Mouse (Mus musculus): ENCODE measurements at regions not wholly inside any gene's neighbourhood (a gene's known extent, or its start where the extent isn't known, plus 50 kb on each side); places are given as distances from the start of the nearest gene placed in this dataset.

DNA sequence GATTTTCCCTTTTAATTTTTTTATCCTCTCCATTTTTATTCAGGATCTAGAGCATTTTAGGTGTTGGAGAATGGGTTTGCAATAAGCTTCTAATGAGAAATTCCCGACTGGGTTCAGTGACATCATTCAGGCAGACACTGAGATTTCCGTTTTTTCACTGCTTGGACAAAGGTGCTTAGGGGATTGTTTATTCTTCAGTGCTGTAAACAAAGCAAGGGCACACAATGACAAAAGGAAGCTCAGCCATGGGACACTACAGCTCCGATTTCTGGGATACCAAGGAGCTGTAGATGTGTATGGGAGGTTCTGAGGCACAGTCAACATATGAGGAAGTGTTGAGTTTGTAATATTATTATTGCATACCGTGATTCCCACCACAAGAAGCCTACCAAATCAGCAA, 304.1 kb upstream of the Adgrl2 start:
- DNase-seq (ENCODE audit: extremely low spot score in 1 of 2, low spot score in 1 of 2): no peak

DNA sequence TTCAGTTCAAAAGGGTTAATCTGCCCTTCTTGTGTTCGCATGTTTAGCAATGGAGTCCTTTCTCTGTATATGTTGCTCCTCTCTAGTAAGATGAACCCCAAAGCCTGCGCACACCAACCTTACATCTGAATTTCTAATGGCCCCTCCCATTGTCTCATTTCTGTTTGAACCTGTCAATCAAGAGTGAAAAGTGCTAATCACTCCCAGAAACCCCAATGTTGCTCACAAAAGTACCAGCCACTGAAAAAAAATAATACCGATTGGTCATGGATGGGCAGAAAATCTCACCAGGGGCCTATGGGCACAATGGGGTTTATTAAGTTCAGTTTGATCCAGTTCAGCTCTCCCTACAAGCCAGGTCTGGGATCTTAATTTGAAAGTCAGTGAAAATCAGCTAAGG, 302.1 kb upstream of the Adgrl2 start:
- DNase-seq (ENCODE audit: extremely low spot score in 1 of 2, low spot score in 1 of 2): no peak

DNA sequence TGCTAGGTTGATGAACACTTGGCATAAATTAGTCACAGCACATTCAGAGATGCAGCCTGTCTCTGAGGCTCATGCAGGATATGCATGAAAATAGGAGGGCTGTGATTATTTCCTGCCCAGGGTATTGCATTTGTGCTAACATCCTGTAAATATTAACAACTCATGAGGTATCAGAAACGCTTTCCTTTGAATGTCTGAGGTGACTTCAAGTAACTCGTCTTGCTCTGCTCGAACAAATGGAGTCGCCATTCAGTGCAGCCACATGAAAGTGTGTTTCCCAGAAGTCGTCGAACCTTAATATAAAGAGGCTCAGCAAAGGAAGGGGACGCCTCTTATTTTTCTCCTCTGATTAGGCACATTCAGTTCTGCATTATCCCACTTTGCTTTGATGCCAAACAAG, 301.1 kb upstream of the Adgrl2 start:
- DNase-seq (ENCODE audit: extremely low spot score in 1 of 2, low spot score in 1 of 2): no peak

DNA sequence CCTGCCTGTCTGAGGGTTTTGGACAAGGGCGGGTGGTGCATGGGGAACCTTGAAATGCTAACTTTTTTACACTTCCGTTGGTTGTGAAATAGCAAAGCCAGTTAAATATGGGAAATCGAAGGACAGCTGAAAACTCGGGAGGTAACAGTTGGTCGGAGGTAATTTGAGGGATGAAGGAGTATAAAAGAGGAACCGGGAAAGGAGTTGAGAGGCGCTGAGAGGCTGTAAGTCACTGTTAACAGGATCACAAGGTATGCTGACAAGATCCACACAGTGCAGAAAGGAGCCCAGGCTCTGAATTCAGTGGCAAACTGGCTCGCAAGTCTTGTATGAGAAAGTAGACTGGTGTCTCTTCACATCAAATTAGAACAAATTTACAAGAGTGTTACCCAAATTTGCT, 299.9 kb upstream of the Adgrl2 start:
- DNase-seq (ENCODE audit: extremely low spot score in 1 of 2, low spot score in 1 of 2): no peak

DNA sequence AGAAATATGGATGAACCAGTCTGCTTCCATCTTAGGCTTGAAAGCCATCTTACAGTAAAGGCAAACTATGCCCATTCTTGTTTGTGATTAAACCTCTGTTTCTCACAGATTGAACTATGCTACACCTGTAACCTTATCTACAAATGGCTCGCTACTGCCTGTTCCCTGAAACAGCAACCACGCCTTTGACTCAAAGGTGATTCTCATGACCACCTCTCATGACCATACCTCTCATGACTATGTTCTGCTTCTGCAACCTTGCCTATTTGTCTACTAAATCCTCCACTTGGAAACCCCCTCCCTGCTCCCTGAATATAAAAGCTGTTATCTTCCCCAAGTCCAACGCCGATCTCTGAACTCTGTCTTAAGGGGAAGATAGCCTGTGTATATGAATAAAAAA, 296.7 kb upstream of the Adgrl2 start:
- no peak for DNase-seq (ENCODE audit: extremely low spot score in 1 of 2, low spot score in 1 of 2)

DNA sequence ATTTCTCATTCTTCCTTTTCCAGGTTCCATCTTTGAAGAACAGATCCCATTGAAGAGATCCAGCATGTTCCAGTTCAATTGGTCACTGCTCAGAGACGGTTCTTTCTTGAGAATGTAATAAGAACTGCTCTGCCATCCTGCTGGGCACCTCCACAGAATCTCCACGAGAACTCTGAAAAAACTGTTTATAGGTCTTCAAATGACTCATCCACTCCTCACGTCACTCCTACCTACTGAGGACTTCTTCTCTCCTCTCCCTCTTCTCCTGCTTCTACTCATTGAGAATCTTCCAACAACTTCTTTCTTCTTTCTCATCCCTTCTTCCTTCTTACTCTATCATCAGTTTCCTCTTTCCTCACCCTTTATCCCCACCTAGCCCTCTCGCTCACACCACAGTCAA, 294.6 kb upstream of the Adgrl2 start:
- no peak for DNase-seq (ENCODE audit: extremely low spot score in 1 of 2, low spot score in 1 of 2)

DNA sequence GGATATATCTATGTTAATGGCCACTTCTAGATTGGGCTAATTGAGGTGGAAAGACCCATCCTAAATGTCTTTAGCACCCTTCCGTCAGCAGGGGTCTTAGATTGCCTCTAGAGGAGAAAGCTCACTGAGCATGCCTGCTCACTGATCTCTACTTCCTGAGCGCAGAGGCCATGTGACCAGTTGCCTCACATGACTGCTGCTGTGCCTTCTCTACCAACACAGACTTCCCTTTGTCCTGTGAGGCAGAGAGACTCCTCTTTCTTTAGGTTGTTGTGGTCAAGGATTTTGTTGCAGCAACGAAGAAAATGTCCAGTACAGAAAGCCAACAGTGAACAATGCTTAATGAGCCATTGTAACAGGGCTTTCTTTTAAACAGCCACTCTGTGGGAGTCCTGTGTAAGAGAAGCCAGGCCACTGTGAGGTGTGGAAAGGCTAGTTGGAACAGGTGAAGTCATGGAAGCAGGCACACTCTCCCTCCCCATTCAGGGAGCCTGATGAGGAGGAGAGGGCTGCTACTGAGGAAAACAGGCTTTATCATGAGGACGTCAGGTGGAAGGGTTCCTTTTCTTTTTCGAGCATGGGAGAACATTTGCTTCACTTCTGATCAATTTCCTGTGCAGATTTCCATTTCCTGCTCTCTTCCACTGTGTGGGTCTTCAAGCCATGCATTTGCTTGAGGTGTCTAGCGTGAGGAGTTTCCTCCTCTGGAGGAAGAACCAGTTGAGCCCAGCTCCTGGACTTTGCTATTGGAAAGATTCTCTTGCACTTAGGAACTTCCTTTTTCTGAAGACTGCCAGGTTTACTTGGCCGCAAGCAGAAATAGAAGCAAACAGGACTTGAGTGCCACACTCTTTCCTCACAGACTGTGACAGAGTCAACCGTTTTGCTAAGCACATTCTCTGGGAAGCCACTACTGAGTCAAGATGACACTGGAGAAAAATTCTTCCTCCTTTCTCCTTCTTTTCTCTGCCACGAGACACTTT, 290.7 kb upstream of the Adgrl2 start:
- DNase-seq (ENCODE audit: extremely low spot score in 1 of 2, low spot score in 1 of 2): no peak

DNA sequence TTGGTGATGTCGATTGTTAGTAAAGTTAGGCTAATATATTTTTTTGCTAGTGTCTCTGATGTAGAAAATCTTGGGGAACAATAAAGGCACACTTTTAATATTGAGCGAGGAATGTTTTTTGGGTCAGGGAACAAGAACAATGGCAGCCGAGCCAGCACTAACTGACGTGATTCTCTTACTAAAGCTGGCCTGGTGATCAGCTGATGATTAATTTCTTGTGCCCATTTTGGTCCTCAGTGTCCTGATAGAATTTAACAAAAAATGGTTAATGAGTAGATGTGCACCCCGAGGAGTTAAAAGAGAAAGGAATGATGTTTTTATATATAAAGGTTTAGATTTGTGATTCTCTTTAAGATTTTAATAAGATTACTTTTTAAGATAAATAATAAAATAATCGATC, 289.0 kb upstream of the Adgrl2 start:
- DNase-seq (ENCODE audit: extremely low spot score in 1 of 2, low spot score in 1 of 2): no peak

DNA sequence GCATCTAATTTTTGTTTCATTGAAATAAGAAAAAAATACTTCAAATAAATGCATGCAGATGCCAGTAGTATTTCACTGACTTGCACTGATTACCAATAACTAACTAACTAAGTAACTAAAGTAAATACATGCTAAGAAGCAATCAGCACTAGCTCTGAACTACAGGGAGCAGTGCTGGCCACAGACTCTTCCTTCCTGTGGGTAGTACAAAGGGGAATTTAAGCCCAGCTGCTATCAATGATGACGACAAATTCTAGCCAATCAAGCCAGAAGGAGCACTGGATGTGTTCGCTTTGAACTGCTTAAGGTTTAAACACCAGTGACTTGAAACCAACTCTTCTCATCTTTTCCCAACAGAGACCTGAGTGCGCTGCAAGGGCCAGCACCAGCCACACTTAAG, 287.5 kb upstream of the Adgrl2 start:
- DNase-seq (ENCODE audit: extremely low spot score in 1 of 2, low spot score in 1 of 2): no peak

DNA sequence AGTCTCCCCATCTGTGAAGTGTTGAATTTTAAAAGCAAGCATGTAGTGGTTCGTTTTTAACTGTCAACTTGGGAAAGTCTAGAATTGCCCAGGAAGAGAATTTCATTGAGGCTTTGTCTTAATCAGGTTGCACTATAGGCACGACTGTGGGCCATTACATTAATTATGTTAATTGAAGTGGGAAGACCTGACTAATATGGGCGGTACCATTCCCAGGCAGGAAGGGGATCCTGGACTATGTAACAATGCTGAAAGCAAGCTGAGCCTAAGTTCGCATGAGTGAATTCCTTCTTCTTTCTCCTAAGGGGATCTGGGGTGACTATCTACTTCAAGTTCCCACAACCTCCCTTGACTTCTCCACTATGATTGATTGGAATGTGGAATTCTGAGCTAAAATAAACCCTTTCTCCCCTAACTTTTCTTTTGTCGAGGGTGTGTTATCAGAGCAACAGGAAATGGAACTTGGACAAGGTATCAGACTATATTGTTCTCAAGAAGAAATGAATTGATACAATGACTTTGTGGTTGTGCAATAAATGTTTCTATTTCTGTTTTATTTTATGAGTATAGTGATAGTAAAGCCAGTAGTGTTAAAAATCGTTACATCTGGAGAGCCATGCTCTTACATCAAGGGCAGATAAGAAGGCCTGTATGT, 285.2 kb upstream of the Adgrl2 start:
- no peak for DNase-seq (ENCODE audit: extremely low spot score in 1 of 2, low spot score in 1 of 2)

DNA sequence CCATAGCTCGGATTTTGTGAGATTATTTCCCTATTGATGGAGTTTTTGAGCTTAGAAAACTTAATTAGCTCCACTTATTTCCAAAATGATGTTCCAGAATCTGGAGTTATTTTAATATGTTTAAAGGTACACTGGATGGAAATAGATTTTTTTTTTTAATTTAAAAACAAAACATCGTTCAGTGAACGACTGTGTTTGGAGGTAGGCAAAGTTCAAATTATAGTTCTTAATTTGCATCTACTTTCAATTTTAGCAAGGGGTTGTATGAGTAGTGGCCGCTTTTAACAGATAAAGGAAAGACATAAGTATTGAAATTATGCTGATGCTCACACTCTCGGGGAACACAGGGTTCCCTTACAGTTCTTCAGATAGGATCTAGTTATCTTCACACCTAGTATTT, 284.6 kb upstream of the Adgrl2 start:
- no peak for DNase-seq (ENCODE audit: extremely low spot score in 1 of 2, low spot score in 1 of 2)

DNA sequence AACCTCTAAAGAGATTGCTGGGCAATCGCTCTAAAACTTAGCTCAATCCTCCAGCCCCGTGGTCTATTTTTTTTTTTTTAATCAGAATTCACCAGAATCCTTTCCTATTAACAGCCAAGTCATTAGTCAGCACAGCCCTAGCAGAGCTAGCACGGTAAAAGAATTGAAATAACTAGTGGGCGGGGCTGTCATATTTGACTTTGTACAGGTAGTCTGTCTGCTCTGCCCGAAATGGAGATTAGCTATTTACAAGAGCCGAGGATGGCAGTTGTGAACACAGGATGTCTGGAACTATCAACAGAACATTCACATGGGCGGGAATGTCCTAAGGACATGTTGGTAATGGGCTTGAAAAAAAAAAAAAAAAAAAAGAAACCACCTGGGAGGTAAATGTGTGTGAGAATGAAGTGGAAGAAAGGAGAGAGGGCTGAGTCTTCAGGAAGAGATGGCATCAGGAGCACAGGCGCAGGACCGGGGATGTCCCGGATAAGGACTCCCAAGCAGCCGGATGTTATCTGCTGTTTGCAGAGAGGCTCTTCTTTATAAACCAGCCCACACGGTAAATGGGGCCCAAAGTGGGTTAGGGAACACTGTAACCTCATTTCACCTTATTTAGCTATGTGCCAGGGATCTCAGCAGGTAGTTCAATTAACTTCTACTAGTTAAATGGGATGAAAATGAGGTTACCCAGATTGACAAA, 283.8 kb upstream of the Adgrl2 start:
- no peak for DNase-seq (ENCODE audit: extremely low spot score in 1 of 2, low spot score in 1 of 2)

DNA sequence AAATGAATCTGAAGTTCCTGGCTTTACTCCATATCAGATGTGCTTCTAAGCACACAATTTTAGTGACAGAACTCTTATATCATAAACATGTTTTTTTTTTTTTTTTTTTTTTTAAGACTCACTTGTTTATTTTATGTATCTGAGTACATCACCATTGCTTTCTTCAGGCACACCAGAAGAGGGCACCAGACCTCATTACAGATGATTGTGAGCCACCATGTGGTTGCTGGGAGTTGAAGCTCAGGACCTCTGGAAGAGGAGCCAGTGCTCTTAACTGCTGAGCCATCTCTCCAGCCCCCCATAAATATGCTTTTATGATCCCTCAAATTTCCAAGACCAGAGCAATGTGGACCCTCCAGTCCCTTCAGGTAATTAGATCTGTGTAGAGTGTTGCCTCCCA, 280.1 kb upstream of the Adgrl2 start:
- DNase-seq (ENCODE audit: extremely low spot score in 1 of 2, low spot score in 1 of 2): no peak

DNA sequence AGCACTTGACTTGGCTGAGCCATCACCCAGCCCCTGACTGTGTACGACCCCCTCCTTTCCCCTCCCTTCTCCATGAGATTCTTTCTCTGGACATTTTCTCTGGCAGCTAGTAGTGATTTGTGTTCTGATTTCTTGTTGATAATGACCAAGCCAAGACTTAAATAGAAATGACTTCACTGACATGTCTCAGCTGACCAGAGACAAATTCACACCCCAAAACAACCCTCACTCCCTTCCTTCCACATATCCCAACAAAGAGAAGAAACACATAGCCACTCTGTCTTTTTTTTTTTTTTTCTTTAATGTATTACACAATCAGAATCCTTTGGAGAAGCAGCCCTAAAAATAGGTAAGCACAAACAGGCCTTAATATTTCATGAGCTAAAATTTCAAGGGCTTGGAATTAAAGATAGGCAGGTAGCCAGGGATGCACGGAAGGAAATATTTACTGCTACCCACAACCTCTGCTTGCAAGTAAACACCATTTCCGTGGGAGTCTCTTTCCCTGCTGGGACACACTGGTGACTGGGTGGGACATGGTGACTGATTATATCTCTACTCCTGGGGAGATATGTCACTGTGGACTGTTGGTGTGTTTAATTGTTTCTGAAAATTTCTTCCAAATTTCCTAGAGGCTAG, 272.1 kb upstream of the Adgrl2 start:
- no peak for DNase-seq (ENCODE audit: extremely low spot score in 1 of 2, low spot score in 1 of 2)

DNA sequence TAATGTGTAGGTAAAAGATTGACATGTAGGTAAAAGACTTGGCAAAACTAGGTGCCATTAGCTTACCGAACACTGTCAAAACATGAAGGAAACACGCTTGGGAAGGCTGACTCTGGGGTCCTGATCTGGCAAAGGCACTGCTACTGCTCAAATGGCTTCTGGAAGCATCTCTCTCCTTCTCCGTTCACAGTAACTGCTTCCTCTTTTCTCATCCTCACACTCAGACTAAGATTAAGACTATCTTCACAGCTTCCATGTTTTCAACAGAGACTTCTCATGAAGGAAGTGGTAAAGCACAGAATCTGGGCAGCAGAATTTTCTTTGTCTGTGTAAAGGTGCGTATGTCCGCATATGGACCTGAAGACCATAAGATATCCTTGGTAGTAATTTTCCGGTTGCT, 271.4 kb upstream of the Adgrl2 start:
- DNase-seq (ENCODE audit: extremely low spot score in 1 of 2, low spot score in 1 of 2): no peak

DNA sequence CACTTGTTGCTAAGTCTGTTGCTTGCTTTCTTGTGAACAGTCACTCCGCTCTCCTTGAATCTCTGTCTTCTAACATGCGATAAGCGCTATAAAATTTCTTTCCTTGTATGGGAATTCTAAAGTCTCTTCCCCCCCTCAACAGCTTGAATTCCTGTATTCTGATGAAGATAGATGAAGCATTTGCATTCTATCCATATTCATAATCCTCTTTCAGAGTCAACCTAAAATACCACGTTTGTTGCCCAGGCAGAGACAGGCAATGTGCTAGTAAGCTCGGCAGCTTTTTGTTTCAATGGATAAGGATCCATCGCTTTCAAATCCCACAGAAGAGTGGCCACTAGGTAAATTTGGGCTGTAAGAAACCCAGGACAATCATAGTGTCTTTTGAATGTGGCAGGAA, 268.5 kb upstream of the Adgrl2 start:
- no peak for DNase-seq (ENCODE audit: extremely low spot score in 1 of 2, low spot score in 1 of 2)

DNA sequence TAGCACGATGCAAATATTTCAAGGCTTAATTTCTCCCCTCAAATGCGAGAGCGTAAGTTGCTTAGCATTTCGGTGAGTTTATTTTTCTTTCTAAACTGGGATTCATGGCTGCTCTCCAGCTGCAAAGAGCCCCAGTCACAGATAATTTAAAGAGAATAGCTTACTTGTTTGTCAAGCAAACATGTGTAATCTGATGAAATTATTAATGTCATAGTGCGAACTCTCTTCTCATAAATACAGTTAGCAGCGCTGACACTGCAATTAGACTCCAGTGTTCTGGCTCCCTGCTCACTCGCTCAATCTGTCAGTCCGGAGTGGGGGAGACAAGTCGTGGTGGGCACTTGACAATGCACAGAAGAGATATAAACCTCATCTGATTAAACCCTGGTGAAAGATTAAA, 266.5 kb upstream of the Adgrl2 start:
- no peak for DNase-seq (ENCODE audit: extremely low spot score in 1 of 2, low spot score in 1 of 2)

DNA sequence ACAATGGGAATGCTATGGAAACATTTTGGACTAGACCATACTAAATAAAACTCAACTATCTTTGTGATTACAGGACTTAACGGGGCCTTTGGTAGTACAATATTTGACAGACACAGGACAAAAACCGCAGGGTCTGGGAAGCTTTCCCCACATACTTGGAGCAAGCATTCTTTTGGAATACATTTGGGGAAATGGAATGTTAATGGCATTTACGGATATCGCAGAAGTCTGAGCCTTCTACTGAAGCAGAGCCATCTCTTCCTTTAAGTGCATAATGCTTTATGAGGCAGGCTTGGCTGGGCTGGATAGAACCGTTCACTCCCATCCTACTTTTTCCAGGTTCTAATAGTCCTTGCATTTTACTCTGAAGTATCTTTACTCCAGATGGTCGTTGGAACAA, 262.7 kb upstream of the Adgrl2 start:
- DNase-seq (ENCODE audit: extremely low spot score in 1 of 2, low spot score in 1 of 2): no peak

DNA sequence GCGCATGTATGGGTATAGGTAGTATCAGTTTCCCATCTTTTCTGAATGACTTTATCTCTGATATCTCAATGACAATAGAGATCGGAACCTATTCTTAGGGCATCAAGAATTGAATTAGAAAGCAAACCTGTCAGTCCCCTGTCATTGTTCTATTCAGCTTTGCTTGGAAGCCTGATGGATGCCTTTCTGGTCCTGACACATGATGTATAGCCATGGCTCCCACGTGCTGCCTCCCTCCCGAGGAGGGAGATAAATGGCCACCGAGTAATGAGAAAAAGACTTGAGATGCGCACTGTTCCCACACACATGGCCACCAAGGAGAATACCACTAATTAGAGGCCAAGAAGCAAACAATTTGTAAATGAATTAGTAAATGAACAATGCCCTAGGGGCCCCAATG, 261.8 kb upstream of the Adgrl2 start:
- DNase-seq (ENCODE audit: extremely low spot score in 1 of 2, low spot score in 1 of 2): no peak

DNA sequence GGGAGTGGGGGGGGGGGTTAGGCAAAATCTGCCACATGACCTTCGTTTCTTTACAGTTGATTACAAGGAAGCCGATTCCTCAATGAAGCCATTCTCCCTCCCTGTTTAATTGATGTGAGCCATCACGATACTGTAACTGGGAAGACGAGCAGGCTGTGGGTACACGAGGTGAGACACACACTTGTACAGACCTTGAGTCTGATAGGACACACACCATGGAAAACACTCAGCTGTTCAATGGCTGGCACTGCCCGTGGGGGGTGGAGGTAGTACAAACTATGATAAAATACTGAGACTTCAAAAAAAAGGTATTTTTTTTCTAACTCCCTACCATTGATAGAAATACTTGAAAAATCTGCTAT, 257.3 kb upstream of the Adgrl2 start:
- no peak for DNase-seq (ENCODE audit: extremely low spot score in 1 of 2, low spot score in 1 of 2)
